Mouse (Mus musculus) cerebellum, adult 11 months (tissue): ENCODE measurements around the gene Stap2.

ENCODE experiments used
- DNase-seq: peaks from one replicate; pipeline ENCODE4 v3.0.0; 2022

Stap2 gene

DNA sequence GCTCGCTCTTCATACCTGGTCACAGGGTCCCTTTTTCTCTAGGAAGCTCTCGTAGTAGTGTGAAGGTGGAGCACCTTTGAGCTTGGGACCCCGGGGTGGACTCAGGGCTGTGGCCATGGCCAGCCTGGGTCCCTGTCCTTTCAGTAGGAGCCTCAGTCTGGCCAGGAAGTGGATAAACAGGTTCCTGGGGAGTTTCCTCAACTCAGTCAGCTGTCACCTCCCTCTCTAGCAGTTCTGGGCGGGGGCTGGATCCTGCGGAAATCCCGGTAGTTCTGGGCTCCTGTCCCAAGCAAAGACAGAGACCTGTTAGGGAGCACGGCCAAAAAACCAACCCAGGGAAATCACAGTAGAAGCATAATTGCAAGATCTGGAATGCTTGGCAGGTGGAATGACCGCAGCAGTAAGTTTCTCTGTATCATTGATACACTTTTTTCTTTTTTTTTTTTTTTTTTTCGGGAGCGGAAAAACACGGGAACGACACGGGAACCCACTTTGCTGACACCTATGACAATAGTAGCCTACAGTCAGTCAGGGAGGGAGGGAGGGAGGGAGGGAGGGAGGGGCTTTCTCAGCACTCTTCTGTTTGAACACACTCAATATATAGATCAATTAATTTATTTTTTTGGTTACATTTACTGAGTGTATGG lies at the start of gene Stap2, which contains the start of gene Mpnd:
Gene Stap2, minus strand, starts transcription at position 170 of the 647 bp plus-strand sequence.
Gene Mpnd, plus strand, starts transcription at position 297 of the 647 bp plus-strand sequence.
- no peak for DNase-seq

DNA sequence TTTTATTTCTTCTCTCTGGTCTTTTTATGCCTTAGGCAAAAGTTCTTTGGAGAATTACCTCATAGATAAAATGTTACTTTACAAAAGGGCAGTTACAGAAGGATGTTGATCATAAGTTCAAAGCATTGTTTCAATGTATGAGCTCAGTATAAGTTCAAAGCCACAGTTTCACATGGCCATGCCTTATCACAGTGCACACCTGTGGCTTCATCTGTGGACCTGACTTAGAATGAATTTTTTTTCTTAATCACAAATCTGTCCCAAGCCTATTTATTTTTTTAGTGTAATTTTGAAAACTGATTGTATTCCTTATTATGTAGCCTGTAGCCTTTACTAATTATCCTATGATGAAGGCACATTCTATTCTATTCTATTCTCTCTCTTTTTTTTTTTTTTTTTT lies 49.6 kb upstream of the Stap2 start:
- DNase-seq: no peak

DNA sequence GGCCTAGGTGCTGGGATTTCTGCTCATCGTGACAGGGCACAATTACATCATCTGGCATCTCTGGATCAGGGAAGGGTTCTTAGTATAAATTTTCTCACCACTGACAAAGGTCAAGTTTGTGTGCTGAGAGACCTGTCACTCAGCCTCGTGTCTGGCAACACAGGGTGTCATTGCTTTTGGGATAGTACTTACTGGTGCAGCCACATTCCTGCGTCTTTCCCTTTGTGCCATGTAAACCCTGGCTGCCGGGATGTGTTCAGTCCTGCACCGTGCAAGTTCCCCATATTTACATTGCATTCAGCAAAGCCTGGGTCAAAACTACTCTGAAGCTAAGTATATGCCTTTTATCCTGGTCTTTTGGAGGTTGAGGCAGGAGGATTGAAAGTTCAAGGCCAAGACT lies 46.0 kb upstream of the Stap2 start:
- DNase-seq: no peak

DNA sequence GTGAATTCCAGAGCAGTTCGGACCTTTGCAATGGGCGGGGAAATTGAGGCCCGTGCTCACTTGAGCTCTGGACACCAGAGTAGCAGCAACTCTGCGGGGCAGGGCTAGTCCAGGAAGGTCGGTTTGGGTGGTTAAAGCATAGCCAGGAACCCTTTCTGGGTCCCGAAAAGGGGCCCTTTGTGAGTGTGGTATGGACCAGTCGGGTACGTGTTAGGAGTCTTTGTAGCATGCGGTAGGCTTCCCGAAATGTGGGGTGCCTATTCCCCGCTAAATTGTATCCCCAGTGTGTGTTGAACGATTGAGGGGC lies 35.4 kb upstream of the Stap2 start:
- DNase-seq: no peak

DNA sequence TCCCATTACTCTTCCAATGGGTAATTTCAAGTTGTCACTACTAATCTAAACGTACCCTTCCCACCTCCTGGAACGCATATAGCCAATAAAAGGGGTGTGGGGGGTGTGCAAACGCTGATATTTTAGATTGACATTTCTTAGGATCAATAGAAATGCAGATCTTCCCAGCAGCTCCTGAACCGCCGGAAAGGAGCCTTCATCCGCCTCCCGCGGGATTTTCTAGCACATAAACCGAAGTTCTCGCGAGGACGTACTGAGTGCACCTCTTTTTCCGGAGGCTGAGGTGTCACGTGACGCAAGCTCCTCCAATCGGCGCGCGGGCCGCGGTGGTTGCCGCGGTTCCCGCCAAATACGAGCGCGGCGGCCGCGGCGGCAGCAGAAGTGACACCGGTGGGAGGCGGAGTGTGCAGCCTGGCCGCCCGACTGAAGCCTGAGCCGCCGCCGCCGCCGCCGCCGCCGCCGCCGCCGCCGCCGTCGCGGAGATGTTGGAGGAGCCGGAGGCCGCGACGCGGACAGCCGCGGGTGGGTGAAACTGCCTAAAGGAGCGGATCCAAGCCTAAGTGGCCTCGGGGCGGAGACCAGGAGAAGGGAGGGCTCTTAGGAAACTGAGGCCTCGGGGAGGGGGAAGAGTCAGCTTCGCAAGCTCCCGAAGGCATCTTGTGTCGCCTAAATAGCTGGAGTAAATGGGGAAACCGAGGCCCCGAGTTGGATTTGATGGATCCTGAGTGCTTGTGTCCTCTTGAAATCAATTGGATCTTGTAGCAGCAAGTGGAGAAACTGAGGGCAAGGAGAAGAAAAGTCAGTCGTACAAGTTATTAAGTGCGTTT lies 34.9 kb upstream of the Stap2 start, which contains the start of gene Chaf1a:
Gene Chaf1a, plus strand, starts transcription at position 410 of the 827 bp plus-strand sequence.
- peak; percentile 95 for DNase-seq

DNA sequence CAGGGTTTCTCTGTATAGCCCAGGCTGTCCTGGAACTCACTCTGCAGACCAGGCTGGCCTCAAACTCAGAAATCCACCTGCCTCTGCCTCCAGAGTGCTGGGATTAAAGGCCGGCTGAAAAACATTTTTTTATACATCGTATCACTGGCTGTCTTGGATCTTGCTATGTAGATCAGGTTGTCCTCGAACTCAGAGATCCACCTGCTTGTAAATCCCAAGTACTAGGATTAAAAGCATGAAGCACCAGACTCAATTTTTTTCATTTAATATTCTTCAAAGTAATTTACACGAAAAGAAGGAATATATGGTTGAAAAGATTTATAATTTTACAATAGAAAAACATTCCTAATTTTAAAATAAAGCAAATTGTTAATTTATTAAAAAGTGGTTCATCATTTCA lies 34.0 kb upstream of the Stap2 start:
- DNase-seq: no peak

DNA sequence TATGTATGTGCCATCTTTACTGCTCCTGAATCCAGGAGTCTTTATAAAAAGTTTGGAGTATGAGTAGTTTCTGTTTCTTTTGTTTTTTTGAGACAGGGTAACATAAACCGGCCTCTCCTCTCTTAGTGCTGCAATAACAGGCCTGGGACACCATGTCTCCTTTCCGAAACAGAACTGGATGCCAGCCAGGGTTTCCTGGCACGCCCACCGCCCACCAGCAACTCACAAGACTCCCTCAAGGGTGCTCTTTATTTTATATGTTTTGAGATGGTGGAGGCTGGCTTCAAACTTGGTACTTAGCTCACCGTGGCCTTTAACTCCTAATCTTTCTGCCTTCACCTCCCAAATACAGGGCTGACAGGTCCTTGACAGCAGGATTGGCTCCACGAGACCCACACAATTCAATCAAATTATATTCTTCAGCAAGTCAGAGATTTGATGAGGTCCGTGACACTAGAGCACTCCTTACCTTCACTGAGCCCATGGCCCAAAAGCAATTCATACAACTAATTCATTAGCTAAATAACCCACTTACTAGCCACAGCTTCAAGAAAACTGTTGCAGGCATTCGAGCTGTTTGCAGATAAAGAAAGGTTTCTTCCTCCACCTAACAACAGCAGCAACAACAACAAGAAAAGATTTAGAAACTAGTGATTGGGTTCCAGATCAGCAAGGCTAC lies 33.3 kb upstream of the Stap2 start:
- peak; percentile 43 for DNase-seq

DNA sequence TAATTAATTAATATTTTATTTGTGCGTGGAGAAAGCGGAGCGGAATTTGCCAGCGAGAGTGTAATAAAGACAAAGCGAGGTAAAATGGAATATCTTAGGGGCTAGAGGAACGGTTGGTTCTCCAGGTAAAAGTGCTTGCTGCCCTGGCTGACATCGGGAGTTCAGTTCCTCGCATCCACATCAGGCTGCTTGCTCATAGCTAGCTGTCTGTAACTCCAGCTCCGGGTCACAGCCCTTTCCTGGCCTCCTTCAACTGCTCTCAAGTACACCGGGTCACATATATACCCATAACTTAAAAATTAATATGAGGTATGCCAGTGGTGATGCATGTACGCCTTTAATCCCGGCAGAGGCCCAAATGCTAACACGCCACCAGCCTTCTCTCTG lies 31.5 kb upstream of the Stap2 start:
- DNase-seq: no peak

DNA sequence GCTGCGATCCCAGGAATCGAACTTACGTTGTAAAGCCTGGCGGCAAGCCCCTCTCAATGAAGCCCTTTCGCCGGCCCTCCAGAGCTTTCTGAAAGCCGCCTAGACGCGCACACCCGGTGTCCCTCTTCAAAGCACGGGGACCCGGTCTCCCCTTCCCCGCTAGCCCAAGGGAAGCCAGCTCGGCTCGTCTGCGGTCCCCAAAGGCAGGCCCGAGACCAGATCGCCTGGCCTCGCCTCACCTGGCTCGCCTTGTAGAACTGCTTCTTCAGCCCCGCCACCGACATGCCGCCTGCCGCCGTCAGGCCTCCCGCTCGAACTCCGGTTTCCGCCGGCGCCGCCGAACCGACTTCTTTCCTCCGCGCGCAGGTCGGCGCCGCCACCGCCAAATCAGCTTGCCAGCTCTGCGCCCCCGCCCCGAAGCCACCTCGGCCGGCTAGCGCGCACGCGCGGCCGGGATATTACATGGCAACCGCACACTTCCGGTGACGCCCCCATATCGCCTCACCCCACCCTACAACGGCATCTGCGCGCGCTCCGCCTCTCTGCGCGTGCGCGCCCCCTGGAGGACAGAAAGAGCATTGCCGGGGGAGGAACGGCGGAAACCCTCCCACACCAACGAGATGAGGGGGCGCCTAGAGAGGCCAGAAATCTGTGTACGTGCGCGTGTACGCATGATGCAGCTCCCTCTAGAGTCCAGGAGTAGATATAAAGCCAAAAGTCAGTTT lies 31.0 kb upstream of the Stap2 start, which contains the start of gene Sh3gl1:
Gene Sh3gl1, minus strand, starts transcription at position 460 of the 725 bp plus-strand sequence.
- peak; percentile 99 for DNase-seq

DNA sequence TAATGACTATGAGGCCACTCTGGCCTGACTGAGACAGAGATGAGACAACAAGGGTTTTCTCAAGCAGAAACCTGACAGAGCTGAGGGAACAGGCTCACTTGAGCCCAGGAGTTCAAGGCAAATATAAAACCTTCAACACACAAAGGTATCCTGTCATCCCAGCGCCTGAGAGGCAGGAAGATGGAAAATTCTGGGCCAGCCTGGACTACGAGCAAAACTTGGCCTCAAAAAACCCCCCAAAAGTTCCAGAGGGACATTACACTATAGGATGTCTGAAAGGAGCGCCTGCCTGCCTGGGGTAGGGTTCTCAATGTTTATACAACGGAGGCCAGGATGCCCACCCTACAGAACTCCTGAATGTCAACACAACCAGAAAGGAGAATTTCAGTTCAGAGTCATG lies 29.8 kb upstream of the Stap2 start:
- peak; percentile 10 for DNase-seq

DNA sequence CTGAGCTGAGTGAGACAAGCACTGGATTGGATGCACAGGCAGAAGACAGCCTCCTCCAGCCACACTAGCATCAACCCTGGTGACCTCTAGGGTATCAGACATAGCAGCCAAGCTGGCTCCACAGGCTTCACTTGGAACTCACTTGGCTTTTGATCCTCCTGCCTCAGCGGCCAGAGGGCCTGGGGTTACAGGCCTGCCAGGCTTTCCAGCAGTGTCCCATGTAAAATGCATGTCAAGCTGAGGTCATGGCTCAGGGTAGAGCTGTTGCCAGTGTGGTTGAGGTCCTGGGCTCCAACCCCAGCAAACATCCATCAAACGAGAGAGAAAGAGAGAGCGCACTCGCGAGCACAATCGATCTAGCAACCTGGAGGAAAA lies 29.3 kb upstream of the Stap2 start:
- peak; percentile 9 for DNase-seq

DNA sequence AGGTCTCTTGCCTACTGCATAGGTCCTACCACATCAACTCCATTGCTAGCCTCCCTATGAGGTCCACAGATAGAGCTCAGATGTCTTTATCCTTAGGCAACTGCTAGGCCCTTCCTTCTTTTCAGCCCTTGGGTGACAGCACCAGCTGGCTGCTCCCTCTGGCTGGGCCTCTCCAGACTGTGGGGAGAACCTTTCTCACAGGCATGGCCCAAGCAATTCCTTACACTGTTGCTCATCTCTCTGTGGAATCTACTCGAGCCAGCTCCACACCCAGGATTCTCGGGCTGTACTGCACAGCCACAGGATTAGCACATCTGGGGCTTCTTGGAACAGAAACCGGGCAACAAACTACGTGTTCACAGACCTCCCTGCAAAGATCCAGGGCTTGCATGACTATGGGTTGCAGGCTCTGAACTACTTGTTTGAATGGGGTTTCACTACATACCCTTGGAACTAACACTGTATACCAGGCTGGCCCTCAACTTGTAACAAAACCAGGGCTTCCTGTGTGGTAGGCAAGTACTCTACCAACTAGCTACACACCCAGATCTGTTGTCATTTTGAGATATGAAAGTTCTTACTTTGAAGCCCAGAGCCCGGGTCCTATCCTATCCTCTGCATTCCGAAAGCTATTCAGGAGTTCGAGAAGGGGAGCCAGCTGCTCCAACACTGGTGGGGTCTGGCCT lies 28.8 kb upstream of the Stap2 start:
- peak; percentile 12 for DNase-seq

DNA sequence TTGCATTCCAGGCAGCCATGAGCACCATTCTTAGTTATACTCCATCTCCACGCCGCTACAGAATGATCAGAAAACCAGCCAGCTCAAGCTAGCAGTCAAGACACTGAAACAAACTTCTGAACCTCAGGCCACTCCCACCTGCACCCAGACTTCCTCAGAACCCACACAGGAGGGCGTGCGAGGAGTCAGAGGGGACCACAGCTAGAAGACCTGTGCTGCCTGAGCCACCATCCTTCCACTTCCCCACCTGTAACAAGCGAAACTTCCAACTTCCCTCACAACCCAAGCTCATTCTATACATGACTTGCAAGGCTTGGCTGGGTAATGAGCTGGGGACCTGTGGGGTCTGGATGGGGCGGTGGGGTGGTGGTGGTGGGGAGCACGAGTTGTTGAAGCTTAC lies 27.4 kb upstream of the Stap2 start:
- no peak for DNase-seq

DNA sequence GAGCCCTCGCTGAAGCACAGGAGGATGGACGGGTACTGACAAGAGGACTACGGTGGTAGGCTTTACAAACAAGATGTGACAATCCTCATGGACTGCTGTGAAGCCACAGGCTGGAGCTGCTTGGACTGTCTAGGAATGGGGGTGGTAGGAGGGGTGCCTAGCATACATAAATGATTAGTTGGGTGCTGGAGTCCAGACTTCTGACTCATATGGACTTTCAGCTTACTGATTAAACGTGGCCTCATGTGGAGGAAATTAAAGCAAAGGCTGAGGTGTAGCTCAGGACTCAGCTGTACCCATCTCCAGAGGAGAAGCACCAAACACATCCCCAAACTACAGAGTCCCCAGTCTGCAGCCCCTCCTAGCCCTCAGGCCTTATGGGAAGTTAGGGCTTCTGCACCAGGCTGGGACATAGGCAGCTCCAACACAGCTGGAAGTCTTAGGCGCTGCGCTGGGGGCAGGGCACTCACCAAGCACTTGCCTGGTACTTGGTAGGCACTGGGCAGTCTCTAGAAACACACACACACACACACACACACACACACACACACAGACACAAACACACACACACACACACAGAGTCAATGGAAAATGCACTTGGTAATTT lies 26.8 kb upstream of the Stap2 start:
- peak; percentile 10 for DNase-seq

DNA sequence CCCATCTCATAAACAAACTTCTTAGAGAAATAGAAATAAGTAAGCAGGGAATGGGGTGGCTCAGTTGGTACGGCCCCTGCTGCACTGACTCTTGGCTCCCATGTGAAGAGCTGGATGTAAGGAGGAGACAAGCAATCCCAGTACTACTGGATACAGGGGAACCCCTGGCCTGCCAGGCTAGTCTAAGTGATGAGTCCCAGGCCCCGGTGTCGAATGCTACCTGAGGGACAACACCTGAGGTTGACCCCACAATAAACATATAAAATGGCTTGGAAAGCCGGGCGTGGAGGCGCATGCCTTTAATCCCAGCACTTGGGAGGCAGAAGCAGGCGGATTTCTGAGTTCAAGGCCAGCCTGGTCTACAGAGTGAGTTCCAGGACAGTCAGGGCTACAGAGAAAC lies 26.0 kb upstream of the Stap2 start:
- DNase-seq: peak; percentile 16

DNA sequence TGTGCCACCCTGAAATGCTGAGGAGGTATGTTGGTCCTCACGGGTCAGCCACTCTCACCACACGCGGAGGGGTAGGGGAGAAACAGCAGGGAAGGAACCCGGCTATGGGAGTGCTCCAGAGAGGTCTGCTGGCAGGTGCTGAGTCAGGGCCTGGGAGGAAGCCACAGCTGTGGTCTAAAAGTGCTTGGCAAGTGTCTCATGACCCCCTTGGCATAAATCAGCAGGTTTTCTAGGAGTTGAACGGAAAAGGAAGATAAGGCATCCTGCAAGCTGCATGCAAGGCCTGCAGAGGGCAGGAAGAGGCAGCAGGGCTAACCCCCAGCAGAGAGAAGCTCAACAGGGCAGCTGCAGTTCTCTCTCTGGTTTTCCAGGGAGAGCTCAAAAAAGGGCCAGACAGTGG lies 25.5 kb upstream of the Stap2 start:
- no peak for DNase-seq

DNA sequence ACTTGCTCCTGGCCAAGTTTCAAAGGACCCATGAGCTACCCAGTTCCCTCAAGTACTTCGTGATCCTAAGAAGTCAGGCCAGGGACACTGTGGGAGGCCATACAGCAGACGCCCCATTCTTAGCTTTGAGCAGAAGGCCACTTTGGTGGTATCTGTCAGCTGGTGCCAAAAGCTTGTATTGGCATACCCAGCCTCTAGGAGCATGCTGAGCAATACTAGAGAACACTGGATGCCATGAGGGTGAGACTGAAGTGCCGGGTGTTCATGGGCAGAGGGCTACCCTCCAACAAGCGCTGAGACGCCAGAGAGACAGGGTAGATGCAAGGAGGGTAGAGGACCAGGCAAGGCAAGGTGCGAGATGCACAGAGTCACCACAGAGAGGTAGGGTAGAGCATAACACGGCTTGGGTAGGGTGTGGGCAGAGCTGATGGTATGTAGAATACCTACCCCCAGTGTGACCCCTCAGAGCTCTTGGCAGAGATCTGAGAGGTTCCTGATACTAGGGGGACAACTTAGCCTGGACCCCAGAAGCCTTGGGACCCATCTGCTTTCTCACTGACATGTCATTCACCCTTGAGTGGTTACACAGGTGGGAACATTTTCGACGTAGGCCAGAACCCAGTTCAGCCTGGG lies 25.0 kb upstream of the Stap2 start:
- DNase-seq: peak; percentile 27

DNA sequence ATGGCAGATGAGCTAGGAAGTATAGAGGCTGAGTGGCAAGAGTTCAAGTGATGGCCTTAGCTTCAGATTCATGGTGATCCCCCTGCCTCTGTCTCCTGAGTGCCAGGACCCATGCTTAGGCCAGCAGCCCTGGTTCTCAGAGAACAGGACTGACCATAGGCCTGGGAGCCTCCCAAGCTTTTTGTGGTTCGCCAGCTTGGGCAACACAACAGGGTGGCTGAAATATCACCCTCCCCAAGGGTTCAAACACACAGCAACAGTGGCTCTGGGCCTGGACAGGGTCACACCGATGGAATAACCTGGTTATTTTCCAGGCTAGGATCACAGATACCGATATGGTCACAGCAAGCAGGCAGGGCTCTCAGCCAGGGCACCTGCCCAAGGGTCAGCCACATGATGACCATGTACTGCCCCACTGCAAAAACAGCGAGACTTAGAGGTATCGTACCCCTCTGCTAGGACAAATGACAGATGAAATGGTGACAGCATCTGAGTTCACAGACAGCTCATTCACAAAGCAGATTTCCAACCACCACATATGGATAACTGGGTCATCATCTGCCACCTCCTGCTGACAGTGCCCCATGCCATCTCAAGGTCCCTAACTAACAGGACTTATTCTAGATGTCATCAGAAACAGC lies 22.5 kb upstream of the Stap2 start:
- peak; percentile 55 for DNase-seq

DNA sequence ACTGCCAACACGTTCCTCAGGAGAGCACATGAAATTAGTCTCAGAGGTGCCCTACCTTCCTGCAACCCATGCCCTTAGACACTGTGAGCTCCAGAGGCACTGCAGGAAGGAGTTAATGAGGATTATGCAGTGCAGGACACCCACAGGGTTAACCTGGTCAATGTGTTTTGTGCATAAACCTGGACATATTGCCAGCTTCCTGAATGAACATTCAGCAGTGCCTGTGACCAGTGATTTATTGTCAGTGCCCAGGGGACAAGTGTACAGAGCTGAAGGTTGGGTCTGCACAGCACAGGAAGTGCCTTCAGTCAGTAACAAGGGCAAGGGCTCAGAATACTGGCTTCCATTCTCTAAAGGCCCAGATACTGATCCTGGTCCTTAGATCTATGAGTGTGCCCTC lies 21.5 kb upstream of the Stap2 start:
- peak; percentile 17 for DNase-seq

DNA sequence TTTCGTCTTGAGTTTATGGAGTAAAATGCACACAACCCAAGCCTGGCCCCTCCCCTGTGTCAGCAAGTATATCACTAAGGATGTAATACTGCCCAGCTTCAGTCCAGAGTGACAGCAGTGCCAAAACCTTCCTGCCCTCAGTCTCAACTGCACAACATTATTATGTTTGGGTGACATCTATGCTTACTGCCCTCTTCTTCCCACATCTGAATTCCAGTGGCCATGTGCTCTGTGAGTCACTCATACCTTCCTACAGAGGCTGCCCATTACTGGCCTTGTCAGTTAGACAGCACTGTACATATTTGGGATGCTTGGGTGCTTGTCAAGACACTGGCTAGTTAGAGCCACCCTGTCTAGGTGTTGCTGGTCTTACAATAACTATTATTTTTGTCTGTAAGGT lies 20.9 kb upstream of the Stap2 start:
- DNase-seq: no peak

DNA sequence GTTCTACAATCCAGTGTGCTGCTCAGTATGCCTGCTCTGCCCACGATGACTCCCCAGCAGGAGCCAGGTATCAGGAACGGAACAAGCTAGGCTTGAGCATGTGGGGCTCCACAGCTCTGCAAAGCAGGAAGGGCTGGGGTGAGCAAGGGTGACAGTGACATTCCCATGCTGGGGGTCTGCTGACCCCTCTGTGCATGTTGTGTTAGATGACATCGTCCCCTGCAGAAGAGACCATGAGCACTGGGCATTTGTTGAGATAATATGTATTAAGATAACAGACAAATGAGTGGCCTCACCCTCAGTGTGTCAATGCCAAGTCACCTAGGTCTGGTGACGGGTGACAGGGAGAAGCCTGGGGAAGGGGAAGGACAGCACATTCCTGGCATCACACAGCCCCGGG lies 19.5 kb upstream of the Stap2 start:
- DNase-seq: peak; percentile 13
